Mouse (Mus musculus): ENCODE results near the gene Slc35f1. TPM values are rescaled to one million over a fixed set of nuclear protein-coding genes. Genes with fewer than 3 reads are reported as not detected.

Slc35f1 gene
- total and polyA plus RNA-seq, 3 experiments = not detected

GRCm38 (mm10) chr10:52874133-52874532 lies 183.8 kb downstream of the Slc35f1 start:
- no peak for TF ChIP-seq RAD21 (IDR thresholded peaks at IDR 0.05; ENCODE audit: low read depth, low read length)
- TF ChIP-seq POLR2AphosphoS2 (IDR thresholded peaks at IDR 0.05; ENCODE audit: low read length) = no peak
- no peak for TF ChIP-seq MAX (IDR thresholded peaks at IDR 0.05; ENCODE audit: low read length)
- TF ChIP-seq ZKSCAN1 (IDR thresholded peaks at IDR 0.05; ENCODE audit: low read depth, low read length) = no peak
- no peak for TF ChIP-seq SMC3 (IDR thresholded peaks at IDR 0.05; ENCODE audit: low read depth, low read length)
- no peak for TF ChIP-seq RCOR1 (IDR thresholded peaks at IDR 0.05; ENCODE audit: low read depth, low read length)
- TF ChIP-seq POLR2A (IDR thresholded peaks at IDR 0.05; ENCODE audit: control insufficient read depth in 1 of 2, insufficient read depth in 1 of 2, low read depth in 1 of 2, low read length in 2 of 2, poor library complexity in 1 of 2) = no peak
- Histone ChIP-seq H3K4me1 (ENCODE audit: control insufficient read depth in 1 of 2, insufficient read depth in 2 of 2, low read length in 2 of 2) (no peaks in the 10 kb centered on the region), H3K27ac (ENCODE audit: control insufficient read depth, low read depth, low read length) (no peak overlapping the region), H3K9ac (ENCODE audit: control insufficient read depth, low read depth, low read length, poor library complexity, severe bottlenecking) (no peak overlapping the region), H3K79me2 (ENCODE audit: control insufficient read depth, insufficient read depth, low read length, poor library complexity) (no peaks in the 10 kb centered on the region), H3K4me3 (ENCODE audit: control insufficient read depth in 1 of 2, insufficient read depth in 1 of 2, low read depth in 2 of 2, low read length in 2 of 2) (no peak overlapping the region), H3K9me3 (replicated peaks; ENCODE audit: insufficient read depth, low read length) (no peaks in the 10 kb centered on the region), H3K27me3 (ENCODE audit: control insufficient read depth in 1 of 2, insufficient read depth in 2 of 2, low read length in 2 of 2) (no peaks in the 10 kb centered on the region), H3K36me3 (ENCODE audit: control insufficient read depth in 1 of 2, insufficient read depth in 2 of 2, low read length in 2 of 2) (no peaks in the 10 kb centered on the region)
- no peak for DNase-seq (ENCODE audit: low read depth, low spot score)

GRCm38 (mm10) chr10:52874712-52875111 lies 184.4 kb downstream of the Slc35f1 start:
- H3K27me3 ChIP-seq (ENCODE audit: control insufficient read depth in 1 of 2, insufficient read depth in 2 of 2, low read length in 2 of 2) = no peaks in the 10 kb centered on the region
- TF ChIP-seq MAFK (IDR thresholded peaks at IDR 0.05; ENCODE audit: borderline replicate concordance, low read depth, low read length) (no peak), EP300 (IDR thresholded peaks at IDR 0.05; ENCODE audit: low read depth in 1 of 2, low read length in 2 of 2) (no peak)
- H3K9me3 ChIP-seq (replicated peaks; ENCODE audit: insufficient read depth, low read length) = no peaks in the 10 kb centered on the region
- no peak overlapping the region for H3K9ac ChIP-seq (ENCODE audit: control insufficient read depth, low read depth, low read length, poor library complexity, severe bottlenecking)
- no peak overlapping the region for H3K4me3 ChIP-seq (ENCODE audit: control insufficient read depth in 1 of 2, insufficient read depth in 1 of 2, low read depth in 2 of 2, low read length in 2 of 2)
- H3K4me1 ChIP-seq (ENCODE audit: control insufficient read depth in 1 of 2, insufficient read depth in 2 of 2, low read length in 2 of 2) = no peaks in the 10 kb centered on the region
- H3K36me3 ChIP-seq (ENCODE audit: control insufficient read depth in 1 of 2, insufficient read depth in 2 of 2, low read length in 2 of 2) = no peaks in the 10 kb centered on the region
- no peaks in the 10 kb centered on the region for H3K79me2 ChIP-seq (ENCODE audit: control insufficient read depth, insufficient read depth, low read length, poor library complexity)
- DNase-seq (ENCODE audit: low read depth, low spot score) = no peak
- H3K27ac ChIP-seq (ENCODE audit: control insufficient read depth, low read depth, low read length) = no peak overlapping the region

GRCm38 (mm10) chr10:52877263-52878021 lies 187.1 kb downstream of the Slc35f1 start:
- DNase-seq (ENCODE audit: low read depth, low spot score) = no peak
- H3K27ac ChIP-seq (ENCODE audit: control insufficient read depth, low read depth, low read length) = no peak overlapping the region
- H3K9me3 ChIP-seq (replicated peaks; ENCODE audit: insufficient read depth, low read length) = no peaks in the 10 kb centered on the region
- no peaks in the 10 kb centered on the region for H3K79me2 ChIP-seq (ENCODE audit: control insufficient read depth, insufficient read depth, low read length, poor library complexity)
- H3K4me3 ChIP-seq (ENCODE audit: control insufficient read depth in 1 of 2, insufficient read depth in 1 of 2, low read depth in 2 of 2, low read length in 2 of 2) = no peak overlapping the region
- H3K4me1 ChIP-seq (ENCODE audit: control insufficient read depth in 1 of 2, insufficient read depth in 2 of 2, low read length in 2 of 2) = no peaks in the 10 kb centered on the region
- H3K9ac ChIP-seq (ENCODE audit: control insufficient read depth, low read depth, low read length, poor library complexity, severe bottlenecking) = no peak overlapping the region
- no peaks in the 10 kb centered on the region for H3K36me3 ChIP-seq (ENCODE audit: control insufficient read depth in 1 of 2, insufficient read depth in 2 of 2, low read length in 2 of 2)
- TF ChIP-seq UBTF (IDR thresholded peaks at IDR 0.05; ENCODE audit: borderline replicate concordance, insufficient read depth, low read depth, low read length) = no peak
- no peak for TF ChIP-seq TAL1 (IDR thresholded peaks at IDR 0.05; ENCODE audit: low read length)
- H3K27me3 ChIP-seq (ENCODE audit: control insufficient read depth in 1 of 2, insufficient read depth in 2 of 2, low read length in 2 of 2) = no peaks in the 10 kb centered on the region

Data from MEL (cell line).